Mouse (Mus musculus) urinary bladder, postnatal 36 days (tissue): ENCODE measurements at regions not wholly inside any gene's neighbourhood (a gene's known extent, or its start where the extent isn't known, plus 50 kb on each side); places are given as distances from the start of the nearest gene placed in this dataset.

ENCODE experiments used
- DNase-seq, 2 experiments: peaks; one replicate each; pipeline ENCODE4 v3.0.0; 2022; ENCODE audit warnings: low spot score in 2 of 2, mixed read lengths in 1 of 2

- DNase-seq = no peak
Measured at GRCm38 (mm10) chr12:42369029-42369577, 882.9 kb upstream of the Lrrn3 start.

DNA sequence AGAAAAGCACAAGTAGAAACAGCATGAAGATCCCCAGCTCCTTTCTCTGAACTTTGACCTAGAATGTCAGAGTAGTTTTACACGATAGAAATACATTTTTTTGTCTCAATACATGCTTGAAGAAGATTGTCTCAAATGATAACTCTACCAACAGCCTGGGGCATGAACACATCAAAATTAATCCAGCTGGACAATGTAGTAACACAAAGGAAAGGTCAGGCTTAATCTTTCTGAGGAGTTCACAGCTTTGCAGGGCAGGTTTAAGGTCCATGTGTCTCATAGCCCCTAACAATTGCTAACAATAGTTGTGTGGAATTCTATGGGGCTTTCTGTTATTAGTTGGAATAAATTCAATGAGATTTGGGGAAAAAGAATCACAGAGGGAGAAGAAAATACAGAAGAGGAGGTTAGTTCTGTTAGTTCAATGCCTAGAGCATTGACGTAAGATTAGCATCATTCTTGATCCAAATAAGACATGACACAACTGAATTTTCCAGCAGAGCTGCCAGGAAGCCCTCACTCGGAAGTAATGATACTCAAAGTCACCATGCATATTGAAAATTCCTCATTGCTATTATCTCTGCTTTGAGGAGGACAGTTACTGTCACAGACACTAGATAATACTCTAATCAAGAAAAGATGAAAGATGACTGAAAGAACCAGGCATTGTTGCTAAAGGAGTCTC lies 852.9 kb upstream of the Lrrn3 start:
- DNase-seq = no peak

GRCm38 (mm10) chr12:42306429-42306828 lies 820.2 kb upstream of the Lrrn3 start:
- no peak for DNase-seq

DNA sequence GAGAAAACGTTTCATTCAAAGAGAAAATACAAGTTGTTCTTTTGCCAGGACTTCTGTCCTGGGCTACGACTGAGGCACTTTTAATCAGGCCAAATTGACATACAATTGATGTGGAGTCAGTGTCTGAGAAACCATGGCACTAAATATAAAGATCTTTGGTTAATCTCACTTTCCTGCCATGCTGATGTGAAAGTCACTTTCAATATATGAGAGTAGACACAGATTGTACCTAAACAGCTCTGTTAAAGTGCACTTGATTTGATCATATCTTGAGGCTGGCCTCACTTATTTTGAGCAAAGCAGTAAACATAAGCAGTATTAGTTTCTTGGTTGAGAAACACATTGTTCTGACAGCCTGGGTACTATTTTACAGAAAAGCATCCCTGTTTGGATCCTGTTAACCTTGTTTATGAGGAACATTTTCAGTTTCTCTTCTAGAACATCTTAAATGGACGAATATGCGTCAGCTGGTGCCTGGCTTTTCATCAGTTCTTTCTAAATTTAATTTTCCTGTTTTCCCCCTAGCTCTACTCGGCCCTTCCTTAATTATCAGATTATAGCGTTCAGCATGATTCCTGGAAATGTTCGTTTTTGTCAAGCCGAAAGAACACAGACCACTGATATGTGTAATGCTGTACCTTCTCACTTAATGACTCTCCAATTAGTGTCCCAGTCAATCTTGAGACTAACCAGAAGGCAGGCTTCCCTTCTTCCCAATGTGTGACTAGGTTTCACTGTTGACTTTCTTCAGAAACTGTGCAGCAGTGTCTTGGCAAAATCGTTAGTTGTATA lies 791.2 kb upstream of the Lrrn3 start:
- DNase-seq = no peak

DNA sequence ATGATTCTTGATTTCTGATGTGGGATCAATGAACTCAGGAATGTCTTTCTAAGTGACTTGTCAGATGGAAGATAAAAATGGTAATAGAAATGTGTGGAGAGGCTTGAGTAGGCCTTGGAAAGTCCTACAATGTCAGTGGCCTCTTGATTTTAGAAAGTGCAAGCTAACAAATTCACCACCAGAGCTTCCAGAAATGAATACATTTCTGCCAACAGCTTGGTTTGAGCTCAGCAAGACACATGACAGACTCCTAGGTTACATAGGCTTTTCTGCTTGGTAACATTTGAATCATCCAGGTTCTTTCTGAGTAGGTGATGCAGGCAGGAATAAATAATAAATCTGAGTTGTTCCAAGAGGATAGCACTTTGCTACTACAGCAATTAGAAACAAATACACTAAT lies 764.2 kb upstream of the Lrrn3 start:
- DNase-seq = no peak

DNA sequence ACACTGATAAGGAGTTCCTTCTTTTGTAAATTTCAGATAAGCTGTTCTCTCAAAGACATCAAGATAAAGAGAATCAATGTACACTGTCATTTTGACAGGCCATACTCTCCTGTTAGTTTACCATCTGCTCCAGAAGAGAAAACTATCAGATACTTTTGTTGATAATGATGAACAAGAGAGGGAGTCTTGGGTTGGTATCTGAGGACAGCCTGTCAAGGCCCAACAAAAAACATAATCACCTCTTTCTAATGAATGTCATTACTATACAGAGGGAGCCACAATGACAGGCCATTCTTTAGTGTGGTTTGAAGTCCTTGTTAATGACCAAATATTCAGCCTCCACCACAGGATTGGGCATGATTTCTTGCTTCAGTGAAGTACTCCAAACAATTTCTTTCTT lies 743.0 kb upstream of the Lrrn3 start:
- no peak for DNase-seq

GRCm38 (mm10) chr12:42181646-42182045 lies 695.4 kb upstream of the Lrrn3 start:
- no peak for DNase-seq

- no peak for DNase-seq
Measured at GRCm38 (mm10) chr12:42179947-42180669, 693.9 kb upstream of the Lrrn3 start.

GRCm38 (mm10) chr12:42147971-42148370 lies 661.7 kb upstream of the Lrrn3 start:
- DNase-seq = no peak

- no peak for DNase-seq
Measured at GRCm38 (mm10) chr12:42138694-42139442, 652.6 kb upstream of the Lrrn3 start.

GRCm38 (mm10) chr12:42138177-42138576 lies 651.9 kb upstream of the Lrrn3 start:
- DNase-seq = no peak

- DNase-seq = no peak
Measured at GRCm38 (mm10) chr12:42137764-42138163, 651.5 kb upstream of the Lrrn3 start.

GRCm38 (mm10) chr12:42100189-42100588 lies 614.0 kb upstream of the Lrrn3 start:
- DNase-seq = no peak

- peak in 1 of 2 experiments; percentile 1 for DNase-seq
Measured at GRCm38 (mm10) chr12:42070401-42070800, 584.2 kb upstream of the Lrrn3 start.

GRCm38 (mm10) chr12:42063745-42064144 lies 577.5 kb upstream of the Lrrn3 start:
- no peak for DNase-seq

DNA sequence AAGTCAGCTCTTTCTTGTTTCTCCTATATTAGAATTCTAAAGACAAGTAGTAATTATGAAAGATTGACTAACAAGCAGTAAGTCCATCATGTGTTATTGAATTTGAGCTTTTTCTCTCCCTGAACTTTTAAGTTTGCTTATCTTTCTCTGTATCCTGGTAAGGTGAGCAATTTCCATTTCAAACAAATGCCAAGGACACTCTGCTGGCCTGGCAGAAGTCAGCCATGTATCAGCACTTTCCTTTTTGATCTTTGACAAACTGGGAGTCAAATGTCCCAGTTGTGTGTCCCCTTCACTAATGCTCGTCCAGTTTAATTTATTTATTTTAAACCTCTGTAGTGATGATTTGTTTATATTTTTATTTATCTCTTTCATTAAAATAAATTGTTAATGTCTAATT lies 562.8 kb upstream of the Lrrn3 start:
- no peak for DNase-seq

DNA sequence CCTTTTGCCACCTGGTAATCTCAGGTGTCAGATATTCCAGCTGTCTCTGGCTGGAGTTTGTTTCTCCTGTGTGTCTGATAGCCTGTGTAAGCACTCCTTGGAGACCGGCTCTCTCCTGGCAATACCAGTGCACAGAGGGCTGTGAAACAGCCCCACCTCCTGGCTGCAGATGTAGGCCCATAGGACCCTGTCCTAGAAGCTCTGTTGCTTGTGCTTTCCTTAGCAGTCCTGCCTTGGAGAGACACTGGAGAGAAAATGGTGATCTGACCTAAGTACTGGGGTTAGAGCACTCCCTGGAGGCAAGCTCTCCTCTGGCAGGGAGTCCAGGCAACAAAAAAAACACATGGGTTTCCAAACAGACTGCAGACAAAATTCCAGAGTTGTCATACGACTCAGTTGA lies 541.6 kb upstream of the Lrrn3 start:
- no peak for DNase-seq

DNA sequence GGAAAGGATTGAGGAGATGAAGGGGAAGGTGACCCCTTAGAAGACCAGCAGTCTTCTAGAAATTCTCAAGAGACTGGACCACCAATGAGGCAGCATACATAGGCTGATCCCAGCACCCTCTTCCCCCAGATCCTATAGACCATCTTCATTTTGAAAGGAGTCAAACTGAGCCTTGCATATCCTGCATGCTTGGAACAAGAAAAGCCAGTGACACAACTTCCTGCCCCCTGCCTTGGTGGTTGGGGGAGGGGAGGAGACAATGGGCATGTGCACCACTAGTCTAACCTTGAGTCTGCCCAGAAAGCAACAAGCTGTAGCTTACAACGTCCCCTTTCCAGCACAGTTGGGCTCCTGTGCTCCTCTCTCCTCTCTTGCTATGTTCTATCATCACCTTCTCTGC lies 531.3 kb upstream of the Lrrn3 start:
- no peak for DNase-seq

DNA sequence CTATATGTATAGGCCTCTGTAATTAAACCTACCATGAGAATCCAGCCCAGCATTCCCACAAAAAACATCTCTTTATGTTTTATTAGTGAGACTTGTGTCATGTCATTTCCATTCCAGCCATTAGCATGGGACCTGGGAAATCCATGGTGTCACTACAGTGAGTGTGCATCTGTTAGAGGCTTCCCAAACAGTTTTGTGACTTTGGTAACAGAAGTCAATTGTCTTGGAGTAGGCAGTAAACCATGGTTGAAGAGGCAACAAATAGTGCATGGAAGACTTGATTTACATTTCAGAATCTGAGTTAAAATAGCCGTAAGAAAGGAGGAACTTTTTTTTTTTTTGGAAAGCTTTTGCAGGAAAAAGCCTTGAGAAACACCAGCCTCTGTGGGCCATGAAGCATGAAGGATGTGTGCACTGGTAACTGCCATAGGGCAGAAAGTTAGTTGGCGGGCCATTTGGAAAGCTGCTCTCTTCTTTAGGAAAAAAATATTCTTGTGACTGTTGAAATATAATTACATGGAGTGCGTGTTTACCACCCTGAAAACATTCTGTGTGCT lies 522.7 kb upstream of the Lrrn3 start:
- no peak for DNase-seq

- no peak for DNase-seq
Measured at GRCm38 (mm10) chr12:42006912-42007311, 520.7 kb upstream of the Lrrn3 start.
